Mouse (Mus musculus): Measurements from ENCODE around the gene Btnl9. TPM values are rescaled to one million over a fixed set of nuclear protein-coding genes. Genes with fewer than 3 reads are reported as not detected.
A peak's percentile ranks its signal among the peaks of the same experiment; 100 is the strongest.
"Not testable (repeated sequence)": the region's sequence is repeated elsewhere in the genome, so short reads cannot be mapped to it uniquely, and the experiment has no call there.

Btnl9 gene
- total and polyA plus RNA-seq, 2 experiments from 2014 or later, result 0.37 to 0.39 TPM

DNA sequence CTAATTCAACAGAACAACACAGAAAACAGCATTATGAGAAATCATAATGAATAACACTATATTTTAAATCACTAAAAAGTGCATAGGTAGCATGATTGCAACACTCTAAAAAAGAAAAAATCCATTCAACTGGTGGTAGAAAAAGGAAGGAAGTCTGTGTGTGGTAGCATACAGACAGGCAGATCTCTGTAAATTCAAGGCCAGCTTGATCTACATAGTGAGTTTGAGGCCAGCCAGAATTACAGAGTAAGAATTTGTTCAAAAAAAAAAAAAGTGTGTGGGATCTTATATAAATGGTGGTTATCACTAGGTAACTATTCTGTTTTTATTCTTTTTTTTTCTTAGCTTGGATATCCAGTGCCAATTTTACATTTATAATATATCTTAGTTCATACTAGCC, 14.2 kb upstream of the Btnl9 start:
- H3K4me2 ChIP-seq (ENCODE audit: low read depth, low read length), result no peak overlapping the region
- no peak overlapping the region for H3K9ac ChIP-seq (replicated peaks; ENCODE audit: low read length)
- no peaks in the 10 kb centered on the region for H3K27me3 ChIP-seq (ENCODE audit: insufficient read depth, low read length)
- no peaks in the 10 kb centered on the region for H3K9me3 ChIP-seq (ENCODE audit: low read length)
- DNase-seq (ENCODE audit: low spot score) (no peak), ATAC-seq (no peak)
- H3K36me3 ChIP-seq (ENCODE audit: insufficient read depth, low read length), result no peaks in the 10 kb centered on the region
- H3K4me1 ChIP-seq (ENCODE audit: insufficient read depth, low read length), result peaks cover 11% of the 10 kb centered on the region
- H3K27ac ChIP-seq, result no peak overlapping the region
- no peak overlapping the region for H3K4me3 ChIP-seq (ENCODE audit: low read length)
- TF ChIP-seq CTCF (IDR thresholded peaks at IDR 0.05; ENCODE audit: low read depth), result no peak

DNA sequence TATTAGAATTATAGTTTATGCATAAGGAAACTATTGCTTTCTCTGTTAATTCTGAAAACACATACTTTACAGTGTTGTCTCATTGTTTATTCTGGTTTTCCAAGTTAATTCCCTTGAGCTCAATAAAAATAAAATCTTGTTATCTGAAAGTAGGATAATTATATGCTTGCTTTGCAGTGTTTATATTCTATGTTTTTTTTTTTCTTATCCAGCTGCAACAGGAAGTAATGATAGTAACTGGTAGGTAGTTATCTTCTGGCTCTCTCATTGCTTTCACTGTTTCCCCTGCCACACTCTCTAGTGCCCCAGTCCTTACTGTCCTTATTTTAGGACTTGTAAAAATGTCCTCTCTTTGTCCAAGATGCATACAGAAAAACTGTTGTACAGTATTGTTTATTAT, 13.7 kb upstream of the Btnl9 start:
- H3K9me3 ChIP-seq (ENCODE audit: low read length), result no peaks in the 10 kb centered on the region
- H3K36me3 ChIP-seq (ENCODE audit: insufficient read depth, low read length), result no peaks in the 10 kb centered on the region
- H3K27me3 ChIP-seq (ENCODE audit: insufficient read depth, low read length), result no peaks in the 10 kb centered on the region
- H3K27ac ChIP-seq, result no peak overlapping the region
- H3K9ac ChIP-seq (replicated peaks; ENCODE audit: low read length), result no peak overlapping the region
- DNase-seq (ENCODE audit: low spot score) (no peak), ATAC-seq (no peak)
- TF ChIP-seq CTCF (IDR thresholded peaks at IDR 0.05; ENCODE audit: low read depth), result no peak
- no peak overlapping the region for H3K4me3 ChIP-seq (ENCODE audit: low read length)
- no peak overlapping the region for H3K4me2 ChIP-seq (ENCODE audit: low read depth, low read length)
- peaks cover 10% of the 10 kb centered on the region for H3K4me1 ChIP-seq (ENCODE audit: insufficient read depth, low read length)

DNA sequence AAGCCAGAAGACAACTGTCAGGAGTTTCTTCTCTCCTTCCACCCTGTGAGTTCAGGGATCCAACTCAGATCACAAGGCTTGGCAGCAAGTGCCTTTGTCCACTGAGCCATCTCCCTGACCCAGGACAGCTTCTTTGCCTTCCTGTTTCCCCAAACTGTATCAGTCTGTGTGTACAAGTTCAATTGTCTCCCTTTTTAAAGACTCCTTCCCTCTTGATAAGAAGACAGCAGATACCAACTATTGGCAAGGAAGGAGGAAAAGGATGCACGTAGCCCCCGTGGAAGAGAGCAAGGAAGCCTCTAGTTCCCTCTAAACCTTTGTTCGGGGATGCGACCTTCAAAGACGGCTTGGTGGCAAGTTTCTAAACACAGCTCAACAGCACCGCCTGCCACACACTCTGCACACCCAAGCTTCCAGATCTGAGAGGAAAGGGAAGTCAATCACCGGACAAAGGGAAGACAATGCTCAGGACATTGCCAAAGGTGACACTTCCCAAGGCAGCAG, 8.9 kb upstream of the Btnl9 start:
- 92% methylated on average over 7 of the region's 7 CpGs for WGBS
- ATAC-seq, result no peak
- TF ChIP-seq CTCF (IDR thresholded peaks at IDR 0.05; ENCODE audit: low read depth), result no peak

DNA sequence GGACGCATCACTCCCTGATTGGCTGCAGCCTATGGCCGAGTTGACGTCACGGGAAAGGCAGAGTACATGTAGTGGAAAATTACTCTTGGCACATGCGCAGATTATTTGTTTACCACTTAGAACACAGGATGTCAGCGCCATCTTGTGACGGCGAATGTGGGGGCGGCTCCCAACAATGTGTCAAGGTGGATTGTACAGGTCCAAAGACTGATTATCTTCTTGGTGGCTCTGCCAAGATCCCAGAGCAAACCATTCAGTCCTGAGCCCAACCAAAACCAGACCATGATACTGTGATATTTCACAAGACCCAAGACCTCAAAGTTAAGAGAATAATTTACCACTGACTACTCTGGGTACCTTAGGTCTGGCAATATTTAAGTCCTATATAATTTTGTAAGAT, 7.8 kb upstream of the Btnl9 start:
- not testable (repeated sequence) for DNase-seq (ENCODE audit: low spot score); H3K4me3 ChIP-seq (ENCODE audit: low read length)
- 92% methylated on average over 9 of the region's 9 CpGs for WGBS

More for the DNA sequence above, 8.9 kb upstream of the Btnl9 start:
- H3K9ac ChIP-seq (replicated peaks; ENCODE audit: low read length), result no peak overlapping the region
- no peak for DNase-seq (ENCODE audit: low spot score)
- H3K27ac ChIP-seq, result no peak overlapping the region
- no peaks in the 10 kb centered on the region for H3K4me1 ChIP-seq (ENCODE audit: insufficient read depth, low read length)
- no peak overlapping the region for H3K4me3 ChIP-seq (ENCODE audit: low read length)
- H3K36me3 ChIP-seq (ENCODE audit: insufficient read depth, low read length), result no peaks in the 10 kb centered on the region
- no peaks in the 10 kb centered on the region for H3K27me3 ChIP-seq (ENCODE audit: insufficient read depth, low read length)
- no peak overlapping the region for H3K4me2 ChIP-seq (ENCODE audit: low read depth, low read length)
- no peaks in the 10 kb centered on the region for H3K9me3 ChIP-seq (ENCODE audit: low read length)

DNA sequence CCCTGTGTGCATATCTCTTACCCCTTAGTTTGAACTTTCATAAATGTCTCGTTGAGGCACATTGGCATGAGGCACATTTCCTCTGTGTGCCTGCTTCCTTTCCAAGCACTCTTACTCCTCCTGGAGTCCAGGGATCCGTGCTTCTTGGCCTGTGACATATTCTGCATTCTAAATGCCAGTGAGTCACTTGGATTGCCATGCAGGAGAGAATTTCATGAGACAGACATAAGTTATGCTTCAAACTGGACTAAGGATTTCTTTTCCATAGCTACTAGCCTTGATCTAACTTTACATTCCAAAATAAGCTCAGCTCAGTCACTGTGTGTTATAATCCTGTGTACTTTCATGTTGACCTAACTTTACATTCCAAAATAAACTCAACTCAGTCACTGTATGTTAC, 4.1 kb upstream of the Btnl9 start:
- DNase-seq (ENCODE audit: low spot score), result no peak
- Histone ChIP-seq H3K4me1 (ENCODE audit: insufficient read depth, low read length) (no peaks in the 10 kb centered on the region), H3K9ac (replicated peaks; ENCODE audit: low read length) (no peak overlapping the region), H3K27ac (no peak overlapping the region), H3K27me3 (ENCODE audit: insufficient read depth, low read length) (no peaks in the 10 kb centered on the region), H3K9me3 (ENCODE audit: low read length) (no peaks in the 10 kb centered on the region), H3K36me3 (ENCODE audit: insufficient read depth, low read length) (no peaks in the 10 kb centered on the region), H3K4me2 (ENCODE audit: low read depth, low read length) (no peak overlapping the region), H3K4me3 (ENCODE audit: low read length) (no peak overlapping the region)
- no peak for TF ChIP-seq CTCF (IDR thresholded peaks at IDR 0.05; ENCODE audit: low read depth)
- ATAC-seq, result no peak
- WGBS, result 62% methylated on average over 2 of the region's 2 CpGs

More for the DNA sequence above, 7.8 kb upstream of the Btnl9 start:
- not testable (repeated sequence) for H3K36me3 ChIP-seq (ENCODE audit: insufficient read depth, low read length); H3K27ac ChIP-seq; H3K27me3 ChIP-seq (ENCODE audit: insufficient read depth, low read length); ATAC-seq; H3K4me2 ChIP-seq (ENCODE audit: low read depth, low read length); H3K9me3 ChIP-seq (ENCODE audit: low read length); H3K9ac ChIP-seq (replicated peaks; ENCODE audit: low read length); H3K4me1 ChIP-seq (ENCODE audit: insufficient read depth, low read length)

DNA sequence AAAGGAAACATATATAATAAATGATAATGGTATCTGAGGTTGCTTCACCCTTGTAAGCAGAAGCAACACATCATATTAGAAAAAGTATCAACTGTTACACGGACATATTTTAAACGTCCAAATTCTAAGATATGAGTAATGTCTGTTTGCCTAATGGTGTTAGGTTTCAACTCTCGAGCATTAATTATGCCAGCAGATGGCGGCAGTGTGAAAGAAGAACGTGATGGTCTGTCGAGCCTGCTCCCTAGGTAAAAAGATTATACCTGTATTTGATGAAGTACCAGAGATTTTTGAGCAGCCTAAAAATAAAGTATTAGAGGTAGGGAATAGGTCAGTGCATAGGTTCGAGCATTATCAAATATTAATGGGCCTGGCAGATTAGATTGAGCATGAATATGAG, 2.8 kb upstream of the Btnl9 start:
- no peaks in the 10 kb centered on the region for H3K9me3 ChIP-seq (ENCODE audit: low read length)
- H3K27ac ChIP-seq, result no peak overlapping the region
- DNase-seq (ENCODE audit: low spot score), result peak; percentile 70
- no peak for ATAC-seq
- no peak overlapping the region for H3K9ac ChIP-seq (replicated peaks; ENCODE audit: low read length)
- H3K36me3 ChIP-seq (ENCODE audit: insufficient read depth, low read length), result no peaks in the 10 kb centered on the region
- H3K4me2 ChIP-seq (ENCODE audit: low read depth, low read length), result no peak overlapping the region
- peak; percentile 76 for TF ChIP-seq CTCF (IDR thresholded peaks at IDR 0.05; ENCODE audit: low read depth)
- WGBS, result 6% methylated on average over 7 of the region's 7 CpGs
- H3K4me3 ChIP-seq (ENCODE audit: low read length), result no peak overlapping the region
- H3K27me3 ChIP-seq (ENCODE audit: insufficient read depth, low read length), result no peaks in the 10 kb centered on the region
- no peaks in the 10 kb centered on the region for H3K4me1 ChIP-seq (ENCODE audit: insufficient read depth, low read length)

DNA sequence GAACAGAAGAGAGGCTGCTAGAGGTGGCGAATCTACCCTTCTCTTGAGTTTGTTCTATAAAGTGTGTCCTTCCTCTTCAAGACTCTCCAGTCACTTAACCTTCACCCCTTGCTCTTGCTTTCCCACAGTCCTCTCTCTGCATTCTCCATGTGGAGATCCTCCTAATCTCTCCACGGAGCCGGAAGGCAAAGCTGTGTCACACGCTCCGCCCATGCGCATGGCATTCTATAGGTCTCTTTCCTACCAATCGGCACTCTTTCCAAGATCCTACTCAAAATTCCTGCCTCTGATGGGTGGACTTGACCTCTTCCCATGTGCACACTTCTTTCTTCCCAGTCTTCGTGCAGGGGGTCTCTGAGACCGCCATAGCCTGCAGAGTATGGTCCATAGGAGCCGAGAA, 742 bp upstream of the Btnl9 start:
- WGBS, result 81% methylated on average over 10 of the region's 10 CpGs
- Histone ChIP-seq H3K27me3 (ENCODE audit: insufficient read depth, low read length) (no peaks in the 10 kb centered on the region), H3K4me3 (ENCODE audit: low read length) (no peak overlapping the region), H3K4me1 (ENCODE audit: insufficient read depth, low read length) (no peaks in the 10 kb centered on the region), H3K9ac (replicated peaks; ENCODE audit: low read length) (no peak overlapping the region), H3K9me3 (ENCODE audit: low read length) (no peaks in the 10 kb centered on the region), H3K4me2 (ENCODE audit: low read depth, low read length) (no peak overlapping the region), H3K36me3 (ENCODE audit: insufficient read depth, low read length) (no peaks in the 10 kb centered on the region), H3K27ac (no peak overlapping the region)
- TF ChIP-seq CTCF (IDR thresholded peaks at IDR 0.05; ENCODE audit: low read depth), result no peak
- DNase-seq (ENCODE audit: low spot score) (no peak), ATAC-seq (no peak)

All from hindbrain, postnatal 0 days (tissue).